Mouse (Mus musculus) intestine, embryonic 14.5 days (tissue): ENCODE results near the gene Znrf4. TPM values are rescaled to one million over a fixed set of nuclear protein-coding genes. Genes with fewer than 3 reads are reported as not detected.
A peak's percentile ranks its signal among the peaks of the same experiment; 100 is the strongest.

Experiments
- ATAC-seq: fragments of 200-750 bp; cut with Nextera tagmentation; replicated peaks from 2 replicates; pipeline ENCODE4 v1.8.0; 2017; ENCODE audit warnings: low read depth, moderate number of reproducible peaks, moderate TSS enrichment, moderate library complexity; ENCODE audit not compliant: low FRiP score, low TSS enrichment
- DNase-seq: peaks from one replicate; pipeline ENCODE4 v3.0.0-alpha.2; 2018; ENCODE audit warnings: low spot score
- H3K27ac ChIP-seq: fragments of 300-500 bp; sonication (generic); 2 replicates; pipeline ENCODE4 v1.5.1; 2014; ENCODE audit warnings: low read depth, mild to moderate bottlenecking, control low read depth
- H3K27me3 ChIP-seq: fragments of 300-500 bp; sonication (generic); replicated peaks from 2 replicates; pipeline ENCODE4 v1.6.1; 2014; ENCODE audit warnings: low read length, control low read depth; ENCODE audit not compliant: control insufficient read depth, insufficient read depth
- H3K36me3 ChIP-seq: fragments of 300-500 bp; sonication (generic); 2 replicates; pipeline ENCODE4 v1.6.1; 2014; ENCODE audit warnings: low read length, control low read depth; ENCODE audit not compliant: control insufficient read depth, insufficient read depth
- H3K4me1 ChIP-seq: fragments of 300-500 bp; sonication (generic); replicated peaks from 2 replicates; pipeline ENCODE4 v1.6.1; 2014; ENCODE audit warnings: low read length, control low read depth, mixed read lengths; ENCODE audit not compliant: control insufficient read depth, insufficient read depth
- H3K4me2 ChIP-seq: fragments of 300-500 bp; sonication (generic); 2 replicates; pipeline ENCODE4 v1.6.1; 2014; ENCODE audit warnings: low read length
- H3K4me3 ChIP-seq: fragments of 300-500 bp; sonication (generic); 2 replicates; pipeline ENCODE4 v1.5.1; 2014; ENCODE audit warnings: low read depth, low read length, control low read depth, mixed read lengths
- H3K9ac ChIP-seq: fragments of 300-500 bp; sonication (generic); 2 replicates; pipeline ENCODE4 v1.6.1; 2014; ENCODE audit warnings: mild to moderate bottlenecking, low read length
- H3K9me3 ChIP-seq: fragments of 300-500 bp; sonication (generic); 2 replicates; pipeline ENCODE4 v1.6.1; 2016; ENCODE audit warnings: low read length, control low read depth; ENCODE audit not compliant: control insufficient read depth
- WGBS: fragments of 180-500 bp; shearing (Covaris S2); extraction: QIAGEN DNeasy Blood & Tissue Kit; methylation state at CpG from one replicate; pipeline ENCODE4 v1.1.7; 2014; 5-methylcytosine and 5-hydroxymethylcytosine counted together
- polyA plus RNA-seq: library from polyadenylated mRNA; unstranded; fragments of >200 nt; fragmentation: Nextera tagmentation; extraction: Ambion mirVana; gene quantifications from 2 replicates; pipeline ENCODE4 v1.2.1, GENCODE M21; 2014

Znrf4 gene
- polyA plus RNA-seq, 1 experiment from 2014 or later = not detected

GRCm38 (mm10) chr17:56475584-56476401 is 36.4 kb downstream of the Znrf4 start:
- Histone ChIP-seq H3K27ac (peak overlapping the region; percentile 77), H3K9ac (peak overlapping the region; percentile 86), H3K36me3 (no peaks in the 10 kb centered on the region), H3K9me3 (peaks cover 5% of the 10 kb centered on the region; the same call in 1 of the 2 replicates), H3K4me1 (peaks cover 39% of the 10 kb centered on the region), H3K4me3 (peak overlapping the region; percentile 76), H3K4me2 (peak overlapping the region; percentile 100), H3K27me3 (peaks cover 33% of the 10 kb centered on the region)
- under 1% methylated on average over 49 of the region's 66 CpGs for WGBS
- ATAC-seq = peak; percentile 50; the same call in 1 of the 2 replicates
- peak; percentile 93 for DNase-seq

GRCm38 (mm10) chr17:56474831-56475581 is 37.2 kb downstream of the Znrf4 start:
- Histone ChIP-seq H3K4me1 (peaks cover 47% of the 10 kb centered on the region), H3K27me3 (peaks cover 33% of the 10 kb centered on the region), H3K4me2 (peak overlapping the region; percentile 100), H3K36me3 (no peaks in the 10 kb centered on the region), H3K9me3 (peaks cover 5% of the 10 kb centered on the region; the same call in 1 of the 2 replicates), H3K9ac (peak overlapping the region; percentile 86), H3K27ac (peak overlapping the region; percentile 77; the same call in 1 of the 2 replicates), H3K4me3 (peak overlapping the region; percentile 76)
- ATAC-seq = no peak
- WGBS = 1% methylated on average over 24 of the region's 24 CpGs
- DNase-seq = peak; percentile 80

- peak overlapping the region; percentile 76 for H3K4me3 ChIP-seq
- WGBS = 8% methylated on average over 32 of the region's 32 CpGs
- ATAC-seq (no peak), DNase-seq (peak; percentile 70)
- peaks cover 33% of the 10 kb centered on the region for H3K27me3 ChIP-seq
- no peak overlapping the region for H3K27ac ChIP-seq
- peaks cover 5% of the 10 kb centered on the region; the same call in 1 of the 2 replicates for H3K9me3 ChIP-seq
- no peaks in the 10 kb centered on the region for H3K36me3 ChIP-seq
- H3K4me1 ChIP-seq = peaks cover 53% of the 10 kb centered on the region
- peak overlapping the region; percentile 86 for H3K9ac ChIP-seq
- H3K4me2 ChIP-seq = peak overlapping the region; percentile 100
These were observed 37.9 kb downstream of the Znrf4 start for GRCm38 (mm10) chr17:56474311-56474830.

- no peak for DNase-seq
- Histone ChIP-seq H3K9ac (no peak overlapping the region; the same call in 1 of the 2 replicates), H3K4me1 (peaks cover 59% of the 10 kb centered on the region), H3K4me3 (peak overlapping the region; percentile 76), H3K4me2 (peak overlapping the region; percentile 100), H3K27me3 (peaks cover 33% of the 10 kb centered on the region), H3K9me3 (peaks cover 5% of the 10 kb centered on the region; the same call in 1 of the 2 replicates), H3K36me3 (no peaks in the 10 kb centered on the region), H3K27ac (no peak overlapping the region)
- 5% methylated on average over 11 of the region's 11 CpGs for WGBS
- ATAC-seq = no peak
These were observed 38.7 kb downstream of the Znrf4 start for GRCm38 (mm10) chr17:56473611-56473905.

GRCm38 (mm10) chr17:56472733-56473610 is 39.3 kb downstream of the Znrf4 start:
- ATAC-seq (no peak), DNase-seq (peak; percentile 74)
- no peak overlapping the region for H3K9ac ChIP-seq

DNA sequence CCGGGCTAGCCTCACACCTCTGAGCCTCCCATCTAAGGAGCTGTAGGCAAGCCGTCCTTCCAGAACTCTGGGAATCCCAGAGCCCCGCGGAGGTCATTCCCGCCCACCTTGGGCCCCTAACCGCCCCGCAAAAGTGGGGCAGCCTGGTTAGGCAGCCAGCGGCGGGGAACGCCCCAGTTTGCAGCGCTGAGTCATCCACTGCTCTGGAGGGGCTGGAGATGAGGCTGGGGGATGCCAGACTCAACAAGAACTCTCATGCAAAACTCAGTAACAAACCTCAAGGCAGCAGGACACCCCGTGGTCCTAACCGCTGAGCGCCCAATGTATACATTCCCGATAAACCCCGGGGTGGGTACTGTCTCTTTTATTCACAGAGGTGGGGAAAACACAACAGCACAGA is 40.1 kb downstream of the Znrf4 start:
- Histone ChIP-seq H3K36me3 (no peaks in the 10 kb centered on the region), H3K9ac (no peak overlapping the region), H3K4me3 (no peak overlapping the region), H3K9me3 (peaks cover 5% of the 10 kb centered on the region; the same call in 1 of the 2 replicates), H3K27ac (no peak overlapping the region), H3K4me2 (peak overlapping the region; percentile 100), H3K4me1 (peaks cover 71% of the 10 kb centered on the region), H3K27me3 (peaks cover 33% of the 10 kb centered on the region)
- ATAC-seq = no peak
- DNase-seq = no peak
- WGBS = 18% methylated on average over 16 of the region's 16 CpGs

More at GRCm38 (mm10) chr17:56472733-56473610, 39.3 kb downstream of the Znrf4 start:
- peaks cover 5% of the 10 kb centered on the region; the same call in 1 of the 2 replicates for H3K9me3 ChIP-seq
- H3K4me3 ChIP-seq = peak overlapping the region; percentile 76
- WGBS = 5% methylated on average over 50 of the region's 50 CpGs
- H3K4me1 ChIP-seq = peaks cover 65% of the 10 kb centered on the region
- no peak overlapping the region for H3K27ac ChIP-seq
- H3K36me3 ChIP-seq = no peaks in the 10 kb centered on the region
- peak overlapping the region; percentile 100 for H3K4me2 ChIP-seq
- H3K27me3 ChIP-seq = peaks cover 33% of the 10 kb centered on the region

DNA sequence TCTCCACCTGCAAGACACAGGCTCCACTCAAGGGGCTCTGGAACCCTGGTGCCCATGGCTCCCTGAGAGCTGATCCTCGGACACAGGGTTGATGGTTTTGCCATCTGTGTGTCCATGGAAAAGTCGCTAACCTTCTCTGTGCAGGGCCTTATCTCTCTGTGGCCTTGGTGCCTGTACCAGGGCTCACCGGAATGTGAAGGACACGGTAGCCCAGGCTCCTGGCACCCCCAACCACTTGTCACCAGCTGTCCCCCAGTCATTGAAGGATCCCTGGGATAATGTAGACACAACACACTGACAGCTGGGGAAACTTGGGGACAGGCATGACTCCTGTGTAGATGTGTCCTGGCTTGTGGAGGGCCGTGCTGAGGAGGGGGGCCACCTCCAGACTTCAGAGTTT is 41.1 kb downstream of the Znrf4 start:
- no peaks in the 10 kb centered on the region for H3K9me3 ChIP-seq
- H3K36me3 ChIP-seq = no peaks in the 10 kb centered on the region
- H3K4me2 ChIP-seq = no peak overlapping the region
- ATAC-seq (no peak), DNase-seq (no peak)
- H3K27ac ChIP-seq = no peak overlapping the region
- 82% methylated on average over 5 of the region's 5 CpGs for WGBS
- H3K4me1 ChIP-seq = peaks cover 76% of the 10 kb centered on the region
- H3K9ac ChIP-seq = no peak overlapping the region
- no peak overlapping the region for H3K4me3 ChIP-seq
- peaks cover 33% of the 10 kb centered on the region for H3K27me3 ChIP-seq

DNA sequence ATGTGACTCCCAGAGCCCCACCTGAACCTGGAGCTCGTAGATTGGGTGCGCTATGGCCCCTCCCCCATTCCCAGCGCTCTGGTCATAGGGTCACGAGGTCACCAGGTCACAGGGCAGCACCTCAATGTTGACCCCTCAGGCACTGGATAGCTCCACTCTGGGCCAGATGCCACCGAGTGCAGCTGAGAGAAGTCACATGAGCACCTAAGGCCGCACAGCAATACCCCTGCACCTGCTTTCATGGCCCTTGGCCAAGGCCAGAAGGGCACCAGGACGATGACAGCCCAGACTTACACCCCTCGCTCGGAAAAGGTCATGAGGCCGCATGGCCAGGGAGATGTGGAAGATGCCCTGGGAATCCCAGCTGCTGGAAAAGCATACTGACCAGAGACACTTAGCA is 41.7 kb downstream of the Znrf4 start:
- DNase-seq (no peak), ATAC-seq (no peak)
- H3K9me3 ChIP-seq = no peaks in the 10 kb centered on the region
- peak overlapping the region; percentile 51 for H3K4me2 ChIP-seq
- peak overlapping the region; percentile 27; the same call in 1 of the 2 replicates for H3K9ac ChIP-seq
- 24% methylated on average over 10 of the region's 10 CpGs for WGBS
- no peak overlapping the region for H3K27ac ChIP-seq
- H3K36me3 ChIP-seq = no peaks in the 10 kb centered on the region
- peaks cover 76% of the 10 kb centered on the region for H3K4me1 ChIP-seq
- peaks cover 32% of the 10 kb centered on the region for H3K27me3 ChIP-seq
- peak overlapping the region; percentile 25; the same call in 1 of the 2 replicates for H3K4me3 ChIP-seq
